Mouse (Mus musculus): ENCODE data around the gene Arhgap21. TPM values are rescaled to one million over a fixed set of nuclear protein-coding genes. Genes with fewer than 3 reads are reported as not detected.

Arhgap21 gene
- polyA plus RNA-seq, 1 experiment from 2014 or later: 69.4 TPM

- no peak overlapping the region for H3K4me3 ChIP-seq (ENCODE audit: low read depth, low read length)
- no peaks in the 10 kb centered on the region for H3K27me3 ChIP-seq (ENCODE audit: control insufficient read depth, insufficient read depth, low read length)
- no peak for DNase-seq (ENCODE audit: low spot score)
Measured at GRCm38 (mm10) chr2:20902981-20903645, 65.6 kb downstream of the Arhgap21 start.

DNA sequence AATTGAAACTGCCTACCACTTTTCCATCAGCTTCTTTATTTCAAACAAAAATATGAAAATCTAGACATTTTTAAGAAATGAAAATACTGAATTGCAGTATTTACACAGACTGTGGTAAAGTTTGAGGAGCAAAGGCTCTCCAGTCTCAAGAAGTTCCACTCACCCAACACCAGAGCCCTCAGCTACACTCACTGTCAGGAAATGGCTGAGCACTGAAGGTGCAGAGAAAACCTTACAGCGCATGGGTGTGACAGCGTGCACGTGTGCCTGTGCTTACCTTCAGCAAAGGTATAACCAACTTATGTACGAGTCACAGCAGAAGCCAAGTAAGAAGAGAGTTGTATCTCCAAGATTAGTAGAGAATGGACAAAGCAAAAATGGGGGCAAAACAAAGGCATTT, 66.8 kb downstream of the Arhgap21 start:
- Histone ChIP-seq H3K36me3 (ENCODE audit: control insufficient read depth, insufficient read depth, low read length) (no peaks in the 10 kb centered on the region), H3K9me3 (ENCODE audit: control insufficient read depth, low read length) (no peaks in the 10 kb centered on the region), H3K4me1 (replicated peaks; ENCODE audit: control insufficient read depth, insufficient read depth, low read length) (no peaks in the 10 kb centered on the region), H3K27ac (ENCODE audit: low read depth, low read length) (no peak overlapping the region), H3K27me3 (ENCODE audit: control insufficient read depth, insufficient read depth, low read length) (no peaks in the 10 kb centered on the region), H3K9ac (ENCODE audit: low read depth, low read length) (no peak overlapping the region), H3K4me2 (replicated peaks; ENCODE audit: low read depth, low read length) (no peak overlapping the region), H3K4me3 (ENCODE audit: low read depth, low read length) (no peak overlapping the region)
- 96% methylated on average over 4 of the region's 4 CpGs for WGBS
- ATAC-seq (ENCODE audit: low FRiP score) (no peak), DNase-seq (ENCODE audit: low spot score) (no peak)

More at GRCm38 (mm10) chr2:20902981-20903645, 65.6 kb downstream of the Arhgap21 start:
- Histone ChIP-seq H3K9me3 (ENCODE audit: control insufficient read depth, low read length) (no peaks in the 10 kb centered on the region), H3K4me2 (replicated peaks; ENCODE audit: low read depth, low read length) (no peak overlapping the region), H3K36me3 (ENCODE audit: control insufficient read depth, insufficient read depth, low read length) (no peaks in the 10 kb centered on the region), H3K9ac (ENCODE audit: low read depth, low read length) (no peak overlapping the region), H3K4me1 (replicated peaks; ENCODE audit: control insufficient read depth, insufficient read depth, low read length) (no peaks in the 10 kb centered on the region), H3K27ac (ENCODE audit: low read depth, low read length) (no peak overlapping the region)
- ATAC-seq (ENCODE audit: low FRiP score): no peak
- WGBS: 92% methylated on average over 11 of the region's 11 CpGs

DNA sequence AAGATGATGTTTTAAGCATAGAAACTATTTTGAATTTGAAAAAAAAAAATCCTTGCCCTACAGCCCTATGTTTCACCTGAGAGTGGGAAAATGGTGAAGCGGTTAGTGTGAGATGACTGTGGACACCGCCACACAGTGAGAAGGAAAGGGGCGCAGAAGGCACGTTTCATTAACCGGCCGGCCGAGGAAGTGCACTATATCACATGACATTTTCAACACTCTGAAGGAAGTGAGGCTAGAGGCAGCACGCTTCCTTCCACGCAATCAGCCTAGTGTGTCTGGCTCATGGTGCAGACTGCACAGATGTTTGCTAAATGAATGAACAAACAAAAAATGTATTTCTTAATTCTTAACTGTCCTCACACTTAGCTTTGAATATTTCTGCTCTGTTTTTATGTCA, 69.4 kb downstream of the Arhgap21 start:
- WGBS: 85% methylated on average over 9 of the region's 9 CpGs
- no peaks in the 10 kb centered on the region for H3K9me3 ChIP-seq (ENCODE audit: control insufficient read depth, low read length)

GRCm38 (mm10) chr2:20898684-20899083, 70.0 kb downstream of the Arhgap21 start:
- H3K4me2 ChIP-seq (replicated peaks; ENCODE audit: low read depth, low read length): no peak overlapping the region
- no peak overlapping the region for H3K27ac ChIP-seq (ENCODE audit: low read depth, low read length)
- H3K4me1 ChIP-seq (replicated peaks; ENCODE audit: control insufficient read depth, insufficient read depth, low read length): no peaks in the 10 kb centered on the region
- 54% methylated on average over 6 of the region's 6 CpGs for WGBS
- H3K9me3 ChIP-seq (ENCODE audit: control insufficient read depth, low read length): no peaks in the 10 kb centered on the region
- no peak overlapping the region for H3K4me3 ChIP-seq (ENCODE audit: low read depth, low read length)
- DNase-seq (ENCODE audit: low spot score) (peak; percentile 80), ATAC-seq (ENCODE audit: low FRiP score) (peak; percentile 80; the same call in 1 of the 2 replicates)
- no peaks in the 10 kb centered on the region for H3K36me3 ChIP-seq (ENCODE audit: control insufficient read depth, insufficient read depth, low read length)
- H3K9ac ChIP-seq (ENCODE audit: low read depth, low read length): no peak overlapping the region
- no peaks in the 10 kb centered on the region for H3K27me3 ChIP-seq (ENCODE audit: control insufficient read depth, insufficient read depth, low read length)

More for the DNA sequence above, 69.4 kb downstream of the Arhgap21 start:
- no peak overlapping the region for H3K27ac ChIP-seq (ENCODE audit: low read depth, low read length)
- no peak for DNase-seq (ENCODE audit: low spot score)
- H3K4me3 ChIP-seq (ENCODE audit: low read depth, low read length): no peak overlapping the region
- ATAC-seq (ENCODE audit: low FRiP score): no peak
- no peaks in the 10 kb centered on the region for H3K4me1 ChIP-seq (replicated peaks; ENCODE audit: control insufficient read depth, insufficient read depth, low read length)
- H3K4me2 ChIP-seq (replicated peaks; ENCODE audit: low read depth, low read length): no peak overlapping the region
- no peaks in the 10 kb centered on the region for H3K36me3 ChIP-seq (ENCODE audit: control insufficient read depth, insufficient read depth, low read length)
- H3K9ac ChIP-seq (ENCODE audit: low read depth, low read length): no peak overlapping the region
- no peaks in the 10 kb centered on the region for H3K27me3 ChIP-seq (ENCODE audit: control insufficient read depth, insufficient read depth, low read length)

DNA sequence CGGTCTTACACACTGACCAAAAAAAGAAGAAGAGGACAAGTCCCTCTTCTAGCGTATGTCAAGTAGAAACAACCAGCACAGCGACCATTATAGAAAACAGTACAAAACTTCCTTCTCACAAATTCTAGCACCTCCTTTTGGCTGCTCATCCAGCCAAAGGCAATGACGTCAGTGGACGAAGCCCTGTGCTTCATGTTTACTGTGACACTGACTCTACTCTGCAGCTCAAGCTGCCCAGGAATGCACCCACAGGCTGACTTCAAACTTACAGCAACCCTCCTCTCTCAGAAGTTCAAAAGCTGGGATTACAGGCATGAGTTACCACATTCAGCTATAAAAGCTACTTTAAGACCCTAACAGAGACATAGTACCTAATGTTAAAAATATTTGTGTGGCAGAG, 72.2 kb downstream of the Arhgap21 start:
- no peak overlapping the region for H3K9ac ChIP-seq (ENCODE audit: low read depth, low read length)
- 88% methylated on average over 5 of the region's 5 CpGs for WGBS

GRCm38 (mm10) chr2:20894100-20894690, 74.5 kb downstream of the Arhgap21 start:
- Histone ChIP-seq H3K27ac (ENCODE audit: low read depth, low read length) (no peak overlapping the region), H3K36me3 (ENCODE audit: control insufficient read depth, insufficient read depth, low read length) (no peaks in the 10 kb centered on the region), H3K4me3 (ENCODE audit: low read depth, low read length) (no peak overlapping the region), H3K4me2 (replicated peaks; ENCODE audit: low read depth, low read length) (no peak overlapping the region), H3K27me3 (ENCODE audit: control insufficient read depth, insufficient read depth, low read length) (no peaks in the 10 kb centered on the region), H3K9me3 (ENCODE audit: control insufficient read depth, low read length) (no peaks in the 10 kb centered on the region), H3K9ac (ENCODE audit: low read depth, low read length) (no peak overlapping the region), H3K4me1 (replicated peaks; ENCODE audit: control insufficient read depth, insufficient read depth, low read length) (no peaks in the 10 kb centered on the region)
- WGBS: 51% methylated on average over 5 of the region's 5 CpGs
- peak; percentile 59 for ATAC-seq (ENCODE audit: low FRiP score)
- peak; percentile 58 for DNase-seq (ENCODE audit: low spot score)

More for the DNA sequence above, 72.2 kb downstream of the Arhgap21 start:
- no peaks in the 10 kb centered on the region for H3K4me1 ChIP-seq (replicated peaks; ENCODE audit: control insufficient read depth, insufficient read depth, low read length)
- DNase-seq (ENCODE audit: low spot score): no peak
- H3K9me3 ChIP-seq (ENCODE audit: control insufficient read depth, low read length): no peaks in the 10 kb centered on the region
- H3K4me3 ChIP-seq (ENCODE audit: low read depth, low read length): no peak overlapping the region
- H3K4me2 ChIP-seq (replicated peaks; ENCODE audit: low read depth, low read length): no peak overlapping the region
- no peak for ATAC-seq (ENCODE audit: low FRiP score)
- no peaks in the 10 kb centered on the region for H3K27me3 ChIP-seq (ENCODE audit: control insufficient read depth, insufficient read depth, low read length)
- H3K36me3 ChIP-seq (ENCODE audit: control insufficient read depth, insufficient read depth, low read length): no peaks in the 10 kb centered on the region
- H3K27ac ChIP-seq (ENCODE audit: low read depth, low read length): no peak overlapping the region

DNA sequence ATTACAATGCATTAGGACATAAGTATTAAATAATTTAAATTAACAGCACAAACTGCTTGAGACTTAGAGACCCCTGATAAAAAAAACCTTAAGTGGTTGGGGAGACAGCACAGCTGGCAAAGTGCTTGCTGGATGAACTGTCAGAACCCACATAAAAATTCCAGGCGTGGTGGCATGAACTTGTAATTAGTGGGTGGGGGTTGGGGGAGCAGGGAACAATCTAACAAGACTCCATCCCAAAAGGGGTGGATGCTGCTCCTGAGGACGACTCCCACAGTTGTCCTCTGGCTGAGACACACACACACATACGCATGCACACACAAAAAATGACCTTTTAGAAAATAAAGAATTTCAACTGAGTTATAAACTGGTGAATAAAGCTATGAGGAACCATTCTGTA, 79.9 kb downstream of the Arhgap21 start:
- Histone ChIP-seq H3K27me3 (ENCODE audit: control insufficient read depth, insufficient read depth, low read length) (no peaks in the 10 kb centered on the region), H3K4me3 (ENCODE audit: low read depth, low read length) (no peak overlapping the region), H3K4me2 (replicated peaks; ENCODE audit: low read depth, low read length) (no peak overlapping the region), H3K36me3 (ENCODE audit: control insufficient read depth, insufficient read depth, low read length) (no peaks in the 10 kb centered on the region), H3K9me3 (ENCODE audit: control insufficient read depth, low read length) (no peaks in the 10 kb centered on the region), H3K9ac (ENCODE audit: low read depth, low read length) (no peak overlapping the region), H3K27ac (ENCODE audit: low read depth, low read length) (no peak overlapping the region), H3K4me1 (replicated peaks; ENCODE audit: control insufficient read depth, insufficient read depth, low read length) (no peaks in the 10 kb centered on the region)
- ATAC-seq (ENCODE audit: low FRiP score): no peak
- no peak for DNase-seq (ENCODE audit: low spot score)
- 75% methylated on average over 3 of the region's 3 CpGs for WGBS

DNA sequence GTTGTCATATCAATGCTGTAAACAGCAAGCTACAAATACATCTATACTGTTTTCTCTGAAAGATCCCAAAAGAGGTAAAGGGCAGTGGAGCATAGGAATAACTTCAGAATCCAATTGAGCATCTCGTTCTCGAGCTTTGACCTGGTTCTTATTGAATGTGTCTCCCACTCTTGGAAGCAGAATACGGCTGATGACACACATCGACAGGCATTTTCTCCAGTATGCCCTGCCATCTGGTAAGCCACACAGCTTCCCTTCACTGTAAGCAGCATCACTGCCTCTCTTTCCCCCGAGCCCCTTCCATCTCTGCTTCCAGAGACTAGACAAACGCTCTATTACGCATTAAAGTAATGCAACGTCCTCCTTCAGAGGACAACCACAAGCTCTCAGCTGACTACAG, 85.4 kb downstream of the Arhgap21 start:
- no peak overlapping the region for H3K4me3 ChIP-seq (ENCODE audit: low read depth, low read length)
- no peak overlapping the region for H3K4me2 ChIP-seq (replicated peaks; ENCODE audit: low read depth, low read length)
- H3K27me3 ChIP-seq (ENCODE audit: control insufficient read depth, insufficient read depth, low read length): no peaks in the 10 kb centered on the region
- ATAC-seq (ENCODE audit: low FRiP score): no peak
- H3K9ac ChIP-seq (ENCODE audit: low read depth, low read length): no peak overlapping the region
- no peak overlapping the region for H3K27ac ChIP-seq (ENCODE audit: low read depth, low read length)
- no peaks in the 10 kb centered on the region for H3K4me1 ChIP-seq (replicated peaks; ENCODE audit: control insufficient read depth, insufficient read depth, low read length)
- H3K9me3 ChIP-seq (ENCODE audit: control insufficient read depth, low read length): no peaks in the 10 kb centered on the region
- WGBS: 90% methylated on average over 8 of the region's 8 CpGs
- DNase-seq (ENCODE audit: low spot score): no peak
- H3K36me3 ChIP-seq (ENCODE audit: control insufficient read depth, insufficient read depth, low read length): peaks cover 10% of the 10 kb centered on the region
